Mouse (Mus musculus): ENCODE results near the gene Mapkapk2.

The Mapkapk2 gene

GRCm38 (mm10) chr1:131048121-131048863 is 49.3 kb downstream of the Mapkapk2 start:
- DNase-seq: no peak

DNA sequence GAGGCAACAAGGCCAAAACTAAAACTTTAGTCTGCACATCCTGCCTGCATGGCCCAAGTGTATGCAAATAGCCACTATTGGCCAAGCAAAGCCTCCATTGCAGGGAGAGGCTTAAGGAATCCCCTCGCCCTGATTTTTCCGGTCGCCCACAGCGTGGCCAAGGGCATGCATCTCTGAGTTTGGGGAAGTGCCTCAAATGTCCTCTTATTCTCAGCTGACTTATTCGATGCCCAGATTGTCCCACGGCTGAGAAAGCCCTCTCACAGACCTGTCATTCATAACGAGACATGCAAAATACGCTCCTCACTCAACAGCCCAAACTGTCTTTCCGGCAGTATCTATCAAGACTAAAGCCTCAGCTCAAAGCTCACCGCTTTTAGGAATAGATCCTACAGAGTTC is 51.0 kb downstream of the Mapkapk2 start:
- DNase-seq: no peak

GRCm38 (mm10) chr1:131045723-131046355 is 51.8 kb downstream of the Mapkapk2 start:
- DNase-seq: no peak

DNA sequence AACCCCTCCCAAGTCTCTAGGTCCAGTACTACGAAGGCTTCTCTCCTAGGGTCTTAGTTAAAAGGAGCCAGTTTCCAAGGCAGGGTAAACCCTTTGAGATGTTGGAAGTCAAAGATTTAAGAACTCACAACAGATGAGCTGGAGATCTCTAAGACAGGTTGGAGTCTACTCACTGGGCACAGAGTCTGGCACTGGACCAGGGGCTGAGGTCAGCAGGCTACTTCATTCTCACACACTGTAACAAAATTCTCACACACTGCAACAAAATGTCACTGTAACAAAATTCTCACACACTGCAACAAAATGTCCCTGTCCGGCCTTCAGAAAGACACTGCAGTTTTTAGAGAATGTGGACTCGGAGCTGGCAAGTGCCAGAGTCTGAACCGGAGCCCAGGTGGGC is 54.0 kb downstream of the Mapkapk2 start:
- DNase-seq: no peak

- DNase-seq: no peak
Observed at GRCm38 (mm10) chr1:131042721-131043120, 54.9 kb downstream of the Mapkapk2 start.

DNA sequence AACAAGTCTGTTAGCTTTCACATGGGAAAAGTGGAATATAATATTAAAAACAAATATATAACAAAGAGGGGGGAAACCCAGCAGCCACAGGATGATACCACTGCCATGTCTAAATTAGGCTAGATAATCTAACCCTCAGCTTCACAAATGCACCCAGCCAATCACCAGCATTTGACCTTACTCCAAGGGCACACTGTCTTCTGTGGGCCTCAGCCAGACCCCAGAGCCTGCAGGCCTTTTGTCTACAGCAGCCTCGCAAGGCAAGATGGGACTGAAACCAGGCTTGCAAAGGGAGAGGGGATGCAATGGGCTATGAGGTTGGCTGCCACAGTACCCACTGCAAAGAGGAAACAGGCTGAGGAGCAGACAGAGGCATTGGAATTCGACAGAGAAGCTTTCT is 55.4 kb downstream of the Mapkapk2 start:
- DNase-seq: no peak

DNA sequence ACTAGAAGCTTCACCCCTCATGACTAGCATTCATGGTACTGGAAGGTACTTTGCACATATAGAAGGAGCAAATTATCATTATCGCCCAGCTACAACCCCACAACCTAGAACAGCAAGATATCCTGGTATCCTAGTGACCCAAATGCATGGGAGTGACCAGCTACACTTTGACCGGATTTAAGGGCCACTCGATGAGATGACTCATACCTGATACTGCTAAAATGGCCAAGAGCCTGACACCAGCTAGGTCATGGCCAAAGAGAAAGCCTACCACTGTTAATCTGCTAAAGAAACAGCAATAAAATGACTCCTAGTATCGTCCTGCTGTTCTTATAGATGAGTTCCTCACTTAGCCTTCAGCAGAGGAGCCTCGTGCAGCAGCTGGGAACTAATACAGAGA is 58.1 kb downstream of the Mapkapk2 start:
- no peak for DNase-seq

- no peak for DNase-seq
Observed at GRCm38 (mm10) chr1:131038415-131039017, 59.1 kb downstream of the Mapkapk2 start.

GRCm38 (mm10) chr1:131038001-131038400 is 59.6 kb downstream of the Mapkapk2 start:
- DNase-seq: no peak

DNA sequence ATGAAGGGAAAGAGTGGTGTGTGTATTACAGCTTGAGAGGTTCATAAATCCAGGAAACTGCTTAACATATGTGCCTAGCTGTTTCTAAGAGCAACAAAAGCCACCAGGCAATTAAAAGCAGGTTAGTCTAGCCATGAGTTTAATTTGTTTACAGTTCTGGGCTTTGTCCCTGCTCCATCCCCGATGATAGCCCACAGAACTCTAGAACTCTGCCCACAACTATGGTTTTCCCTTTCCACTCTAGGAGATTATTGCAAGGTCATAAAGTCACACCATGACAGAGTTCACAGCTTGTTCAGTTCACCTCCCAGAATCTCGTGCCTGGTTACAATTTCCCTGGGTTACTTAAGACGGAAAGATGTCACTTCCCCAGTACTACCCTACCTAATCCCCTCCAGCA is 66.4 kb downstream of the Mapkapk2 start:
- DNase-seq: no peak

DNA sequence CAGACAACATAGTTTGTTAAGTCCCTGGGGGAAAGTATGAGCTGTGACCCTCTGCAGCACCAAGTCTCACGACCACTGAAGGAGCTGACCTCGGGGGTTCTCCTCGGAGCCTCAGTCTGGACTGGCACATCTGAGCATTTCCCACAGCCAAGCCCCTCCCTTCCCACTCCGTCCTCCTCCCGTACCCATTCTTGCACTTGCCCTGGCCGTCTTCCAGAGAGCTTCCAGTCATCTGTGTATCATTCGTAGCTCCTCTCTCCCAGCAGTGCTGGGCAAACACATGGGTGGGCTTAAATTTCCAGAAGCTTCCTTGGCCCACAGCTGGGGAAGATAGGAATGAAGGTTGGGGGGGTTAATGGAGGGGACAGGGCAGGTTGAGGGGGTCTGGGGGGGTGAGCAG is 67.4 kb downstream of the Mapkapk2 start:
- peak in 1 of 2 experiments; percentile 25 for DNase-seq

- DNase-seq: no peak
Observed at GRCm38 (mm10) chr1:131029215-131029614, 68.4 kb downstream of the Mapkapk2 start.

GRCm38 (mm10) chr1:131025843-131026190 is 71.8 kb downstream of the Mapkapk2 start:
- no peak for DNase-seq

DNA sequence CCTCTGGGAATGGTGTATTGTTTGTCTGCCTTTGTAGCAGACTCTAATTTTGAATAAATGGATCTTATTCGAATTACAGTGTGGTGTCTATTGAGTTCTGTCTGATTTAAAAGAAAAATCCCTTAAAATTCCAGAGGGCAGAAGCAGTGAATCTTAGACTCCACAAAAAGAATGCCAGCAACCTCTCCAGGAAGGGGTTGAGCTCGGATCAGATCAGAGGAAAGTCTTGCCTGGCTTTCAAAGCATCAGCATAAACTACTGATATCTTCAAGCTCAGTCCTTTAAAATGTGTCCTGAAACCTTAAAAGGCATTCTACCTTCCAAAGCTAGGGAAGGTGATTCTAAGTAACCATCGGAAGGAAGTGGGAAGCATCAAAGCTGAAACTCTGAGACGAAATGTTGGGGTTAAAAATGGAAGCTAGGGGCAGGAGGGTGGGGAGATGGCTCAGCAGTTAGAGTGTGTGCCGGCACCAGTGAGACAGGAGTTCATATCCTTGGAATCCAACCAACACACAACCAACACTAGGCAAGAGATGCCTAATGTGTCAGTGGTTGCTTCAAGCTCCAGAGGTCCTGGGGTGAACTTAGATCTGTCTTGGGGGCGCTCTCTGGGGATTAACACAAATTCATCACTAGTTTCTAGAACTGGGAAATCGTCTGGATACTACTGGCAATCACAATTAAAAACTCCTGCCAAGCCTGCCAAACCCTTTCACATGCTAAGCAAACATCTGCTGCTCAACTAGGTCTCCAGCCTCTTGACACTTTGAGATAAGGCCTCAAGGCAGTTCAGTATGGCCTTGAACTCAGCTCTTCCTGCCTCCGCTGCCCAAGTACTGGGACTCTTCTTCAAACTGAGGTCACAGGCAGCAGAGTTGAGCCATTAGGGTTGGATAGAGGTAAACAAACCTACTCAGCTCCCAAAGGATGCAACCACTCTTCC is 72.5 kb downstream of the Mapkapk2 start:
- DNase-seq: no peak

DNA sequence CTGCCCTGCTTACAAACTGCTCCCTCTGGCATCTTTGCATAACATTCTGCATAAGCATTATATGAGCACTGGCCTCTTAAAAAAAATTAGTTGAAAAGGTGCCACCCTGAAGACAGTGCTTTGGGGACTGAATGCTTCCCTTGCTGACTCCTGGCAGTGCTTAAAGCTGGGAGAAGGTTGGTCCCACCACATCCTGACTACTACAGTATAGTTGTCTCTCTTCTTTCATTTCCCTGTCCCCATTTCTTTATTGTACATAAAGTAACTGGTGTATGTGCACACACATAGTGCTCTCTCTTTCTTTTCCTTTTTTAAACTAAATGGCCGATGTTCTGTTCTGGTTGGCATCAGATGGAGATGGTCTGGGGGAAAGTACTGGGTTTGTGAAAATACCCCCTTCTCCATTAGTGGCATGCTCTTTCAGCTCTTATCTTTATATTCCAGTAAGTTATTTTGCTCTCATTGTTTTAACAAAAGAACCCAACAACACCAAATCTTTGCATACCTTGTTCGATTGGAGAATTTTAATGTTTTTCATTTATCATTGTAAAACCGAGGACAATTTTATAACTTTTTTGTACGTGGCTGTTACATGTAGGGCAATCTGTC is 74.3 kb downstream of the Mapkapk2 start:
- peak in 1 of 2 experiments; percentile 13 for DNase-seq

GRCm38 (mm10) chr1:131022591-131023249 is 74.9 kb downstream of the Mapkapk2 start:
- DNase-seq: peak; percentile 49 to 65

GRCm38 (mm10) chr1:131021900-131022590 is 75.6 kb downstream of the Mapkapk2 start:
- no peak for DNase-seq

- DNase-seq: no peak
Observed at GRCm38 (mm10) chr1:131021438-131021837, 76.2 kb downstream of the Mapkapk2 start.

GRCm38 (mm10) chr1:131020425-131021310 is 77.0 kb downstream of the Mapkapk2 start:
- DNase-seq: no peak

- no peak for DNase-seq
Observed at GRCm38 (mm10) chr1:131019492-131020098, 78.0 kb downstream of the Mapkapk2 start, which contains the start of gene Il10. Gene Il10, plus strand, starts transcription at chr1:131019845.

Data from cerebellum, postnatal 25 days (tissue).